Mouse (Mus musculus) hematopoietic stem cell, adult 5-6 weeks (primary cell): ENCODE results near the gene Cops3. TPM values are rescaled to one million over a fixed set of nuclear protein-coding genes. Genes with fewer than 3 reads are reported as not detected.
A peak's percentile ranks its signal among the peaks of the same experiment; 100 is the strongest.
"Not testable (repeated sequence)": the region's sequence is repeated elsewhere in the genome, so short reads cannot be mapped to it uniquely, and the experiment has no call there.

Experiments
- ATAC-seq, 2 experiments: fragments of 125-278 bp in 1 of 2; replicated peaks in 1 of 2; 2 replicates each; pipeline ENCODE4 v1.8.0; 2016 to 2017; ENCODE audit warnings: inconsistent platforms in 2 of 2, mild to moderate bottlenecking in 2 of 2, moderate number of reproducible peaks in 2 of 2, low read depth in 1 of 2, moderate TSS enrichment in 1 of 2; ENCODE audit not compliant: low FRiP score in 2 of 2, poor library complexity in 2 of 2, severe bottlenecking in 2 of 2, insufficient read depth in 1 of 2, low TSS enrichment in 1 of 2
- total RNA-seq: library from RNA; stranded (forward); fragments of 172-1452, 232-1000 nt; gene quantifications from 2 replicates; pipeline ENCODE4 v1.2.3, GENCODE M21; 2017

Gene Cops3
- total RNA-seq: 172 and 186 TPM in 2 replicates

GRCm38 (mm10) chr11:59839459-59840126 lies at the start of gene Cops3:
Cops3 (minus strand) TSS chr11:59839838.
- ATAC-seq: peak; percentile 90 to 94

- no peak for ATAC-seq
These were observed 48.5 kb upstream of the Cops3 start for GRCm38 (mm10) chr11:59888151-59888550.

- ATAC-seq: no peak
These were observed 47.3 kb upstream of the Cops3 start for GRCm38 (mm10) chr11:59886952-59887351.

- ATAC-seq: peak; percentile 82 to 89
These were observed 45.8 kb upstream of the Cops3 start for GRCm38 (mm10) chr11:59885217-59885986.

GRCm38 (mm10) chr11:59880031-59880430 lies 40.4 kb upstream of the Cops3 start:
- ATAC-seq: peak; percentile 47 to 58

- ATAC-seq: peak; percentile 42 to 54
These were observed 32.5 kb upstream of the Cops3 start for GRCm38 (mm10) chr11:59872124-59872523.

- no peak for ATAC-seq
These were observed 24.7 kb upstream of the Cops3 start for GRCm38 (mm10) chr11:59864316-59864715.

- ATAC-seq: no peak
These were observed 20.8 kb upstream of the Cops3 start for GRCm38 (mm10) chr11:59860467-59860866.

GRCm38 (mm10) chr11:59852865-59853264 lies 13.2 kb upstream of the Cops3 start:
- no peak for ATAC-seq

GRCm38 (mm10) chr11:59847891-59848884 lies 8.6 kb upstream of the Cops3 start:
- peak; percentile 37 to 70 for ATAC-seq

- ATAC-seq: peak; percentile 49 to 63; a peak in 1 of 4 replicates
These were observed 7.5 kb upstream of the Cops3 start for GRCm38 (mm10) chr11:59847131-59847530.

- ATAC-seq: no peak
These were observed 6.7 kb upstream of the Cops3 start for GRCm38 (mm10) chr11:59846311-59846710.

GRCm38 (mm10) chr11:59839008-59839458 lies 605 bp downstream of the Cops3 start, which contains the start of gene Nt5m:
Nt5m (plus strand) TSS chr11:59839447.
- ATAC-seq: peak; percentile 88 to 91

GRCm38 (mm10) chr11:59838426-59838825 lies 1.2 kb downstream of the Cops3 start:
- ATAC-seq: no peak

GRCm38 (mm10) chr11:59837789-59838188 lies 1.8 kb downstream of the Cops3 start:
- not testable (repeated sequence) for ATAC-seq

- ATAC-seq: no peak
These were observed 18.0 kb downstream of the Cops3 start for GRCm38 (mm10) chr11:59821625-59822024.

- no peak for ATAC-seq
These were observed 21.7 kb downstream of the Cops3 start for GRCm38 (mm10) chr11:59817916-59818315.
